Mouse (Mus musculus): ENCODE results near the gene Pdcd5. TPM values are rescaled to one million over a fixed set of nuclear protein-coding genes. Genes with fewer than 3 reads are reported as not detected.

Gene Pdcd5
- polyA plus RNA-seq, 1 experiment from 2014 or later: 238 TPM

- Histone ChIP-seq H3K4me3 (replicated peaks; ENCODE audit: low read depth, low read length) (no peak overlapping the region), H3K9me3 (ENCODE audit: control insufficient read depth, low read length) (no peaks in the 10 kb centered on the region), H3K27me3 (ENCODE audit: control insufficient read depth, insufficient read depth, low read length) (no peaks in the 10 kb centered on the region), H3K36me3 (ENCODE audit: control insufficient read depth, insufficient read depth, low read length) (peaks cover 55% of the 10 kb centered on the region), H3K27ac (replicated peaks; ENCODE audit: low read depth, low read length) (no peak overlapping the region), H3K4me1 (ENCODE audit: control insufficient read depth, insufficient read depth, low read length) (no peaks in the 10 kb centered on the region), H3K4me2 (ENCODE audit: low read length) (no peak overlapping the region), H3K9ac (replicated peaks; ENCODE audit: low read length) (no peak overlapping the region)
- DNase-seq (no peak), ATAC-seq (ENCODE audit: low FRiP score, low TSS enrichment) (no peak)
- WGBS: 90% methylated on average over 10 of the region's 10 CpGs
Measured at GRCm38 (mm10) chr7:35627371-35627770, 19.9 kb downstream of the Pdcd5 start.

DNA sequence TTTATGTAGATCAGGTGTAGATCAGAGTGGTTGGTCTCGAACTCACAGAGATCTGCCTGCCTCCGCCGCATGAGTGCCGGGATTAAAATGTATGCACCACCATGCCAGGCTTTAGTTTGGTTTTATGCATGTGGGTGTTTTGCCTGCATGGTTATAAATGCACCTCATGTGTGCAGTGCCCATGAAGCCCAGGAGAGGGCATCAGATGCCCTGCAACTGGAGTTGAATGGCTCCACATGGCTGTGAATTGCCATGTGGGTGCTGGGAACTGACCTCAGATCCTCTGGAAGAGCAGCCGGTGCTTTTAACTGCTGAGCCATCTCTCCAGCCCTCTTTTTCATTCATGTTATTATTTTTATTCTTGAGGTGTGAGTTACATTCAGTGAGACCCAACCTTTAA is 21.3 kb downstream of the Pdcd5 start:
- H3K27ac ChIP-seq (replicated peaks; ENCODE audit: low read depth, low read length): no peak overlapping the region
- no peaks in the 10 kb centered on the region for H3K4me1 ChIP-seq (ENCODE audit: control insufficient read depth, insufficient read depth, low read length)
- H3K27me3 ChIP-seq (ENCODE audit: control insufficient read depth, insufficient read depth, low read length): no peaks in the 10 kb centered on the region
- no peaks in the 10 kb centered on the region for H3K9me3 ChIP-seq (ENCODE audit: control insufficient read depth, low read length)
- WGBS: 98% methylated on average over 5 of the region's 5 CpGs
- ATAC-seq (ENCODE audit: low FRiP score, low TSS enrichment) (no peak), DNase-seq (no peak)
- no peak overlapping the region for H3K4me2 ChIP-seq (ENCODE audit: low read length)
- no peak overlapping the region for H3K4me3 ChIP-seq (replicated peaks; ENCODE audit: low read depth, low read length)
- H3K9ac ChIP-seq (replicated peaks; ENCODE audit: low read length): no peak overlapping the region
- H3K36me3 ChIP-seq (ENCODE audit: control insufficient read depth, insufficient read depth, low read length): peaks cover 56% of the 10 kb centered on the region

DNA sequence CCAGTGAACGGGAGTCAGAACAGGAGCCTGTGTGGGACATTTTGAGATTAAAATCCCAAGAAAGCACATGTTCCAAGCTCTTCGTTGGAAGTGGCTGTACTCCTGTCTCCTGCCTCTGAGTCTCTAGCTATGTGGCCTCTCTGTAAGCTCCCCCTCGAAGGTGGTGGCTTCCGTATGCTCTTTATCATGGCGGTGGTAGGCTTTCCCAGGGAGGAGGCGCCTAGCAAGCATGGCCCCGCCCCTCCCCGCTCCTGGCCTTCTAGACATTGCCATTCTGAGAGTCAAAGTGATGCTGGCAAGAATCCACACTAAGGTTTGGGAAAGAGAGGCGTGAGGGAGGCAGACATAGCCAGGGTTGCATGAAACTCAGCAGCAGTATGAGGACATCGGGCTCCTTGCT is 24.7 kb downstream of the Pdcd5 start:
- Histone ChIP-seq H3K9me3 (ENCODE audit: control insufficient read depth, low read length) (no peaks in the 10 kb centered on the region), H3K27ac (replicated peaks; ENCODE audit: low read depth, low read length) (no peak overlapping the region), H3K4me3 (replicated peaks; ENCODE audit: low read depth, low read length) (no peak overlapping the region), H3K4me2 (ENCODE audit: low read length) (no peak overlapping the region), H3K9ac (replicated peaks; ENCODE audit: low read length) (no peak overlapping the region), H3K36me3 (ENCODE audit: control insufficient read depth, insufficient read depth, low read length) (peaks cover 51% of the 10 kb centered on the region), H3K27me3 (ENCODE audit: control insufficient read depth, insufficient read depth, low read length) (no peaks in the 10 kb centered on the region), H3K4me1 (ENCODE audit: control insufficient read depth, insufficient read depth, low read length) (no peaks in the 10 kb centered on the region)
- WGBS: 95% methylated on average over 10 of the region's 10 CpGs
- DNase-seq (no peak), ATAC-seq (ENCODE audit: low FRiP score, low TSS enrichment) (no peak)

DNA sequence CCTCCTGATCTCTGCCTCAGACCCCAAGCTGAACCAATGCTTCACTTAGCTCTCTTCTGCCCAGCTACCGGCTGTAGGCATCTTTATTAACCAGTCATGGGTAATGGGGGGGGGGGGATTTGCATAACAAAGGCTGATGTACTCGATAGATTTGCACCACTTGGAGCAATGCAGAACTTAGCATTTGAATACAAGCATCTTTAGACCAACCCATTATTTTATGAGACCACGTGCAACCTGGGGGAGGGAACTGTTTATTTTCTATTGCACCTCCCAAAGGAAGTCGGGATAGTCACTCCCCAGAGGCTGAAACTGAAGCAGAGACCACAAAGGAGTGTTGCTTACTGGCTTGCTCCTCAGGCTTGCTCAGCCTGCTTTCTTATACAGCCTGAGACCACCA is 29.8 kb downstream of the Pdcd5 start:
- peaks cover 65% of the 10 kb centered on the region for H3K36me3 ChIP-seq (ENCODE audit: control insufficient read depth, insufficient read depth, low read length)

DNA sequence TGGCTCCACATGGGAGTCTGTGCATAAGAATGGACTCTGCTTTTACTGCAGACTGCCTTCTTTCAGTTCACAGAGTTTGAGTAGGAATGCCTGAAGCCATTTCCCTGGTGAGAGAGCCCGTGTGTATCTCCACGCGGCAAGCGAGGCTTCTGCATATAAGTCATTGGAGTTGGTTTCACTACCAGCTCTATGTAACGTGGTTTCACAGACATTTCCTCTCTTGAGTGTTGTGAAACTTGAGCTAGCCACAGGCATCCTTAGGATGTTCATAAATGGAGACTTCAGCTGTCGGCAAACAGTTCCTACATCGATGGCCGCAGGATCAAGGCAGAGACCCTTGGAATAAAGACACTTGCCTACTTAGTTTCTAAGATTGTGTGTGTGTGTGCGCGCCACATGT is 38.1 kb downstream of the Pdcd5 start:
- Histone ChIP-seq H3K9me3 (ENCODE audit: control insufficient read depth, low read length) (no peaks in the 10 kb centered on the region), H3K4me2 (ENCODE audit: low read length) (no peak overlapping the region), H3K27ac (replicated peaks; ENCODE audit: low read depth, low read length) (no peak overlapping the region), H3K27me3 (ENCODE audit: control insufficient read depth, insufficient read depth, low read length) (no peaks in the 10 kb centered on the region), H3K9ac (replicated peaks; ENCODE audit: low read length) (no peak overlapping the region), H3K4me3 (replicated peaks; ENCODE audit: low read depth, low read length) (no peak overlapping the region), H3K36me3 (ENCODE audit: control insufficient read depth, insufficient read depth, low read length) (peaks cover 55% of the 10 kb centered on the region), H3K4me1 (ENCODE audit: control insufficient read depth, insufficient read depth, low read length) (no peaks in the 10 kb centered on the region)
- 96% methylated on average over 10 of the region's 10 CpGs for WGBS
- DNase-seq (no peak), ATAC-seq (ENCODE audit: low FRiP score, low TSS enrichment) (no peak)

More for the DNA sequence above, 29.8 kb downstream of the Pdcd5 start:
- ATAC-seq (ENCODE audit: low FRiP score, low TSS enrichment): no peak
- WGBS: 30% methylated on average over 4 of the region's 4 CpGs
- DNase-seq: no peak
- no peak overlapping the region for H3K4me2 ChIP-seq (ENCODE audit: low read length)
- H3K4me1 ChIP-seq (ENCODE audit: control insufficient read depth, insufficient read depth, low read length): no peaks in the 10 kb centered on the region
- H3K9ac ChIP-seq (replicated peaks; ENCODE audit: low read length): no peak overlapping the region
- H3K27ac ChIP-seq (replicated peaks; ENCODE audit: low read depth, low read length): no peak overlapping the region
- no peaks in the 10 kb centered on the region for H3K9me3 ChIP-seq (ENCODE audit: control insufficient read depth, low read length)
- H3K4me3 ChIP-seq (replicated peaks; ENCODE audit: low read depth, low read length): no peak overlapping the region
- no peaks in the 10 kb centered on the region for H3K27me3 ChIP-seq (ENCODE audit: control insufficient read depth, insufficient read depth, low read length)

DNA sequence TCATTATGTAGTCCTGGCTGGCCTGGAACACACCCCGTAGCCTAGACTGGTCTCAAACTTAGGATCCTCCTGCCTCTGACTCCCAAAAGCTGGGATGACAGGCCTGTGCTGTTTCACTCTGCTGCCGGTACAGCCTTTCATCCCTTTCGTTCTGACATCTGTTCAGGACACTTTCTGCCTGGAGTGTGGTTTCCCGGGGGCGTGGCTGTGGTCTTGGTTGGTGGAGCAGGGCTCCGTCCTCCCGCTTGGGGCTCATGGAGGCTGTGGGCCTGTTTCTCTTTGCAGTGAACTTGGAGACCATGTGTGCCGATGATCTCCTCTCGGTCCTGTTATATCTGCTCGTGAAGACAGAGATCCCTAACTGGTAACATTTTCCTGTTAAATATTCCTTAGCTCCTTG is 40.5 kb downstream of the Pdcd5 start:
- no peak overlapping the region for H3K4me2 ChIP-seq (ENCODE audit: low read length)
- peaks cover 59% of the 10 kb centered on the region for H3K36me3 ChIP-seq (ENCODE audit: control insufficient read depth, insufficient read depth, low read length)
- no peaks in the 10 kb centered on the region for H3K9me3 ChIP-seq (ENCODE audit: control insufficient read depth, low read length)
- H3K9ac ChIP-seq (replicated peaks; ENCODE audit: low read length): no peak overlapping the region
- no peak overlapping the region for H3K27ac ChIP-seq (replicated peaks; ENCODE audit: low read depth, low read length)
- ATAC-seq (ENCODE audit: low FRiP score, low TSS enrichment): no peak
- 84% methylated on average over 10 of the region's 10 CpGs for WGBS
- H3K27me3 ChIP-seq (ENCODE audit: control insufficient read depth, insufficient read depth, low read length): no peaks in the 10 kb centered on the region
- no peak overlapping the region for H3K4me3 ChIP-seq (replicated peaks; ENCODE audit: low read depth, low read length)
- no peak for DNase-seq
- no peaks in the 10 kb centered on the region for H3K4me1 ChIP-seq (ENCODE audit: control insufficient read depth, insufficient read depth, low read length)

DNA sequence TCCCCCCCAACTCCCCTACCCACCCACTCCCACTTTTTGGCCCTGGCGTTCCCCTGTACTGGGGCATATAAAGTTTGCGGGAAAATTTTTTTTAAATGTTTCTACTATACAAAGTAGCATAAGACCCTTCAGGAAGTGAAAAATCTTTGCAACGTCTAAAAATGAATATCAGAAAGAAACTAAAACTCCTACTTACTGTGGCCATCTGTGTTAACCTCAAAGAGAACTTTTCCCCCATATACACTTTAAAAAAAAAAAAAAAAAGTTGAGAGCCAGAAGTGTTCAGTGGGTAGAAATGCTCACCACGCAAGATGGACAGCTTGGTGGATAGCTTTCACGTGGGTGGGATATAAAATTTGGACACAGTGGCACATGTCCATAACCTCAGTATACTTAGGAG is 44.6 kb downstream of the Pdcd5 start:
- Histone ChIP-seq H3K9me3 (ENCODE audit: control insufficient read depth, low read length) (no peaks in the 10 kb centered on the region), H3K4me1 (ENCODE audit: control insufficient read depth, insufficient read depth, low read length) (no peaks in the 10 kb centered on the region), H3K4me2 (ENCODE audit: low read length) (no peak overlapping the region), H3K4me3 (replicated peaks; ENCODE audit: low read depth, low read length) (no peak overlapping the region), H3K27me3 (ENCODE audit: control insufficient read depth, insufficient read depth, low read length) (no peaks in the 10 kb centered on the region), H3K27ac (replicated peaks; ENCODE audit: low read depth, low read length) (no peak overlapping the region), H3K9ac (replicated peaks; ENCODE audit: low read length) (no peak overlapping the region), H3K36me3 (ENCODE audit: control insufficient read depth, insufficient read depth, low read length) (peaks cover 37% of the 10 kb centered on the region)
- ATAC-seq (ENCODE audit: low FRiP score, low TSS enrichment) (no peak), DNase-seq (no peak)
- 98% methylated on average over 5 of the region's 5 CpGs for WGBS

GRCm38 (mm10) chr7:35601106-35601505 is 46.2 kb downstream of the Pdcd5 start:
- no peak overlapping the region for H3K4me2 ChIP-seq (ENCODE audit: low read length)
- no peak for DNase-seq
- no peaks in the 10 kb centered on the region for H3K9me3 ChIP-seq (ENCODE audit: control insufficient read depth, low read length)
- no peak overlapping the region for H3K4me3 ChIP-seq (replicated peaks; ENCODE audit: low read depth, low read length)
- H3K36me3 ChIP-seq (ENCODE audit: control insufficient read depth, insufficient read depth, low read length): peaks cover 29% of the 10 kb centered on the region
- no peaks in the 10 kb centered on the region for H3K27me3 ChIP-seq (ENCODE audit: control insufficient read depth, insufficient read depth, low read length)
- 91% methylated on average over 6 of the region's 6 CpGs for WGBS
- no peak for ATAC-seq (ENCODE audit: low FRiP score, low TSS enrichment)
- no peak overlapping the region for H3K9ac ChIP-seq (replicated peaks; ENCODE audit: low read length)
- H3K4me1 ChIP-seq (ENCODE audit: control insufficient read depth, insufficient read depth, low read length): no peaks in the 10 kb centered on the region
- no peak overlapping the region for H3K27ac ChIP-seq (replicated peaks; ENCODE audit: low read depth, low read length)

GRCm38 (mm10) chr7:35600031-35600430 is 47.3 kb downstream of the Pdcd5 start:
- no peak overlapping the region for H3K9ac ChIP-seq (replicated peaks; ENCODE audit: low read length)
- no peaks in the 10 kb centered on the region for H3K4me1 ChIP-seq (ENCODE audit: control insufficient read depth, insufficient read depth, low read length)
- no peak overlapping the region for H3K4me3 ChIP-seq (replicated peaks; ENCODE audit: low read depth, low read length)
- WGBS: 96% methylated on average over 10 of the region's 10 CpGs
- H3K36me3 ChIP-seq (ENCODE audit: control insufficient read depth, insufficient read depth, low read length): peaks cover 32% of the 10 kb centered on the region
- H3K4me2 ChIP-seq (ENCODE audit: low read length): no peak overlapping the region
- no peaks in the 10 kb centered on the region for H3K9me3 ChIP-seq (ENCODE audit: control insufficient read depth, low read length)
- ATAC-seq (ENCODE audit: low FRiP score, low TSS enrichment) (no peak), DNase-seq (no peak)
- no peaks in the 10 kb centered on the region for H3K27me3 ChIP-seq (ENCODE audit: control insufficient read depth, insufficient read depth, low read length)
- H3K27ac ChIP-seq (replicated peaks; ENCODE audit: low read depth, low read length): no peak overlapping the region
